Mouse (Mus musculus): ENCODE measurements around the gene Man2a2. TPM values are rescaled to one million over a fixed set of nuclear protein-coding genes. Genes with fewer than 3 reads are reported as not detected.
A peak's percentile ranks its signal among the peaks of the same experiment; 100 is the strongest.

The Man2a2 gene
- total and polyA plus RNA-seq, 2 experiments from 2014 or later = 7.7 to 55.2 TPM

GRCm38 (mm10) chr7:80369461-80369860 is 1.7 kb downstream of the Man2a2 start:
- Histone ChIP-seq H3K9me3 (replicated peaks; ENCODE audit: control insufficient read depth, low read length) (no peaks in the 10 kb centered on the region), H3K27me3 (ENCODE audit: control insufficient read depth, insufficient read depth, low read length) (no peaks in the 10 kb centered on the region), H3K4me3 (ENCODE audit: low read depth, low read length) (0 out of 2 replicates have a peak overlapping the region, but pooled peaks have one; percentile 92), H3K36me3 (replicated peaks; ENCODE audit: control insufficient read depth, insufficient read depth, low read length) (peaks cover 31% of the 10 kb centered on the region), H3K27ac (ENCODE audit: low read depth) (0 out of 2 replicates have a peak overlapping the region, but pooled peaks have one; percentile 40), H3K9ac (replicated peaks; ENCODE audit: low read depth, low read length) (no peak overlapping the region), H3K4me2 (ENCODE audit: low read depth, low read length) (peak overlapping the region; percentile 87), H3K4me1 (ENCODE audit: control insufficient read depth, insufficient read depth) (0 out of 2 replicates have a peak, but pooled peaks cover 10% of the 10 kb centered on the region)
- DNase-seq (ENCODE audit: low spot score) (no peak), ATAC-seq (ENCODE audit: insufficient read depth, low read depth) (no peak)
- WGBS = 68% methylated on average over 5 of the region's 5 CpGs
- TF ChIP-seq CTCF (IDR thresholded peaks at IDR 0.05; ENCODE audit: low read depth) (no peak), EP300 (IDR thresholded peaks at IDR 0.05; ENCODE audit: low read depth) (no peak)

GRCm38 (mm10) chr7:80368635-80369421 is 2.3 kb downstream of the Man2a2 start:
- H3K9ac ChIP-seq (replicated peaks; ENCODE audit: low read depth, low read length) = peak overlapping the region; percentile 31; the same call in 1 of the 2 replicates
- WGBS = 57% methylated on average over 20 of the region's 20 CpGs
- 0 out of 2 replicates have a peak, but pooled peaks cover 10% of the 10 kb centered on the region for H3K4me1 ChIP-seq (ENCODE audit: control insufficient read depth, insufficient read depth)
- TF ChIP-seq CTCF (IDR thresholded peaks at IDR 0.05; ENCODE audit: low read depth) = no peak
- no peak for TF ChIP-seq EP300 (IDR thresholded peaks at IDR 0.05; ENCODE audit: low read depth)
- H3K27me3 ChIP-seq (ENCODE audit: control insufficient read depth, insufficient read depth, low read length) = no peaks in the 10 kb centered on the region
- peak overlapping the region; percentile 87; the same call in 1 of the 2 replicates for H3K4me2 ChIP-seq (ENCODE audit: low read depth, low read length)
- peaks cover 37% of the 10 kb centered on the region for H3K36me3 ChIP-seq (replicated peaks; ENCODE audit: control insufficient read depth, insufficient read depth, low read length)
- H3K4me3 ChIP-seq (ENCODE audit: low read depth, low read length) = no peak overlapping the region
- peak; percentile 47 for DNase-seq (ENCODE audit: low spot score)
- peak overlapping the region; percentile 50 for H3K27ac ChIP-seq (ENCODE audit: low read depth)
- ATAC-seq (ENCODE audit: insufficient read depth, low read depth) = peak; percentile 31; the same call in 1 of the 2 replicates
- H3K9me3 ChIP-seq (replicated peaks; ENCODE audit: control insufficient read depth, low read length) = no peaks in the 10 kb centered on the region

- 89% methylated on average over 9 of the region's 9 CpGs for WGBS
Observed at GRCm38 (mm10) chr7:80368009-80368408, 3.2 kb downstream of the Man2a2 start.

GRCm38 (mm10) chr7:80367232-80367631 is 3.9 kb downstream of the Man2a2 start:
- Histone ChIP-seq H3K4me2 (ENCODE audit: low read depth, low read length) (no peak overlapping the region), H3K9me3 (replicated peaks; ENCODE audit: control insufficient read depth, low read length) (no peaks in the 10 kb centered on the region), H3K4me1 (ENCODE audit: control insufficient read depth, insufficient read depth) (0 out of 2 replicates have a peak, but pooled peaks cover 10% of the 10 kb centered on the region), H3K36me3 (replicated peaks; ENCODE audit: control insufficient read depth, insufficient read depth, low read length) (peaks cover 53% of the 10 kb centered on the region), H3K4me3 (ENCODE audit: low read depth, low read length) (no peak overlapping the region), H3K27ac (ENCODE audit: low read depth) (no peak overlapping the region), H3K9ac (replicated peaks; ENCODE audit: low read depth, low read length) (no peak overlapping the region), H3K27me3 (ENCODE audit: control insufficient read depth, insufficient read depth, low read length) (no peaks in the 10 kb centered on the region)
- TF ChIP-seq EP300 (IDR thresholded peaks at IDR 0.05; ENCODE audit: low read depth) (no peak), CTCF (IDR thresholded peaks at IDR 0.05; ENCODE audit: low read depth) (no peak)
- DNase-seq (ENCODE audit: low spot score) (no peak), ATAC-seq (ENCODE audit: insufficient read depth, low read depth) (no peak)
- WGBS = 95% methylated on average over 7 of the region's 7 CpGs

More at GRCm38 (mm10) chr7:80368009-80368408, 3.2 kb downstream of the Man2a2 start:
- ATAC-seq (ENCODE audit: insufficient read depth, low read depth) (no peak), DNase-seq (ENCODE audit: low spot score) (no peak)
- peak overlapping the region; percentile 50; the same call in 1 of the 2 replicates for H3K27ac ChIP-seq (ENCODE audit: low read depth)
- H3K4me2 ChIP-seq (ENCODE audit: low read depth, low read length) = no peak overlapping the region
- peaks cover 46% of the 10 kb centered on the region for H3K36me3 ChIP-seq (replicated peaks; ENCODE audit: control insufficient read depth, insufficient read depth, low read length)
- no peak overlapping the region for H3K9ac ChIP-seq (replicated peaks; ENCODE audit: low read depth, low read length)
- H3K4me1 ChIP-seq (ENCODE audit: control insufficient read depth, insufficient read depth) = 0 out of 2 replicates have a peak, but pooled peaks cover 10% of the 10 kb centered on the region
- TF ChIP-seq CTCF (IDR thresholded peaks at IDR 0.05; ENCODE audit: low read depth) = no peak
- TF ChIP-seq EP300 (IDR thresholded peaks at IDR 0.05; ENCODE audit: low read depth) = no peak
- no peaks in the 10 kb centered on the region for H3K9me3 ChIP-seq (replicated peaks; ENCODE audit: control insufficient read depth, low read length)
- H3K27me3 ChIP-seq (ENCODE audit: control insufficient read depth, insufficient read depth, low read length) = no peaks in the 10 kb centered on the region
- no peak overlapping the region for H3K4me3 ChIP-seq (ENCODE audit: low read depth, low read length)

GRCm38 (mm10) chr7:80365759-80366158 is 5.4 kb downstream of the Man2a2 start:
- Histone ChIP-seq H3K27me3 (ENCODE audit: control insufficient read depth, insufficient read depth, low read length) (no peaks in the 10 kb centered on the region), H3K4me1 (ENCODE audit: control insufficient read depth, insufficient read depth) (0 out of 2 replicates have a peak, but pooled peaks cover 10% of the 10 kb centered on the region), H3K9me3 (replicated peaks; ENCODE audit: control insufficient read depth, low read length) (no peaks in the 10 kb centered on the region), H3K4me3 (ENCODE audit: low read depth, low read length) (no peak overlapping the region), H3K9ac (replicated peaks; ENCODE audit: low read depth, low read length) (no peak overlapping the region), H3K36me3 (replicated peaks; ENCODE audit: control insufficient read depth, insufficient read depth, low read length) (peaks cover 68% of the 10 kb centered on the region), H3K4me2 (ENCODE audit: low read depth, low read length) (no peak overlapping the region), H3K27ac (ENCODE audit: low read depth) (no peak overlapping the region)
- no peak for DNase-seq (ENCODE audit: low spot score)
- no peak for TF ChIP-seq CTCF (IDR thresholded peaks at IDR 0.05; ENCODE audit: low read depth)
- no peak for TF ChIP-seq EP300 (IDR thresholded peaks at IDR 0.05; ENCODE audit: low read depth)
- no peak for ATAC-seq (ENCODE audit: insufficient read depth, low read depth)
- WGBS = 27% methylated on average over 2 of the region's 2 CpGs

Measured in heart, postnatal 0 days (tissue).